Mouse (Mus musculus) lung, postnatal 0 days (tissue): ENCODE measurements around the gene Cacna1f. TPM values are rescaled to one million over a fixed set of nuclear protein-coding genes. Genes with fewer than 3 reads are reported as not detected.

Experiments used
- ATAC-seq: fragments of 200-750 bp; cut with Nextera tagmentation; 2 replicates; pipeline ENCODE4 v1.8.0; 2017; ENCODE audit warnings: moderate library complexity
- DNase-seq: peaks from one replicate; pipeline ENCODE4 v3.0.0-alpha.2; 2016; ENCODE audit warnings: low spot score
- H3K27ac ChIP-seq: fragments of 300-500 bp; sonication (generic); 2 replicates; pipeline ENCODE4 v1.5.1; 2014; ENCODE audit warnings: antibody characterized with exemption, mild to moderate bottlenecking, low read length, mixed read lengths
- H3K27me3 ChIP-seq: fragments of 300-500 bp; sonication (generic); replicated peaks from 2 replicates; pipeline ENCODE4 v1.6.1; 2014; ENCODE audit warnings: low read length, mixed read lengths; ENCODE audit not compliant: insufficient read depth
- H3K36me3 ChIP-seq: fragments of 300-500 bp; sonication (generic); 2 replicates; pipeline ENCODE4 v1.6.1; 2014; ENCODE audit warnings: low read length, mixed read lengths; ENCODE audit not compliant: insufficient read depth
- H3K4me1 ChIP-seq: fragments of 300-500 bp; sonication (generic); 2 replicates; pipeline ENCODE4 v1.6.1; 2014; ENCODE audit warnings: antibody characterized with exemption, low read depth, low read length, mixed read lengths; ENCODE audit not compliant: insufficient read depth
- H3K4me2 ChIP-seq: fragments of 300-500 bp; sonication (generic); replicated peaks from 2 replicates; pipeline ENCODE4 v1.6.1; 2014; ENCODE audit warnings: low read depth, mild to moderate bottlenecking, low read length, moderate library complexity, mixed read lengths
- H3K4me3 ChIP-seq: fragments of 300-500 bp; sonication (generic); 2 replicates; pipeline ENCODE4 v1.5.1; 2014; ENCODE audit warnings: low read depth, low read length
- H3K9ac ChIP-seq: fragments of 300-500 bp; sonication (generic); replicated peaks from 2 replicates; pipeline ENCODE4 v1.6.1; 2014; ENCODE audit warnings: low read depth, mild to moderate bottlenecking
- H3K9me3 ChIP-seq: fragments of 300-500 bp; sonication (generic); 2 replicates; pipeline ENCODE4 v1.6.1; 2016; ENCODE audit warnings: low read length, mixed read lengths
- CTCF ChIP-seq: IDR thresholded peaks from 2 replicates; pipeline ENCODE4 v1.5.1; 2016; ENCODE audit warnings: antibody characterized with exemption, mild to moderate bottlenecking
- EP300 ChIP-seq: IDR thresholded peaks from 2 replicates; pipeline ENCODE4 v1.6.1; 2016; ENCODE audit warnings: antibody characterized with exemption, mild to moderate bottlenecking, control low read depth
- WGBS: fragments of 180-500 bp; shearing (Covaris S2); extraction: QIAGEN DNeasy Blood & Tissue Kit; methylation state at CpG from one replicate; pipeline ENCODE4 v1.1.7; 2014; 5-methylcytosine and 5-hydroxymethylcytosine counted together
- polyA plus RNA-seq: library from polyadenylated mRNA; unstranded; fragments of >200 nt; fragmentation: Nextera tagmentation; extraction: Ambion mirVana; gene quantifications from 2 replicates; pipeline ENCODE4 v1.2.1, GENCODE M21; 2015

The Cacna1f gene
- polyA plus RNA-seq, 1 experiment from 2014 or later, result 0.04 TPM

DNA sequence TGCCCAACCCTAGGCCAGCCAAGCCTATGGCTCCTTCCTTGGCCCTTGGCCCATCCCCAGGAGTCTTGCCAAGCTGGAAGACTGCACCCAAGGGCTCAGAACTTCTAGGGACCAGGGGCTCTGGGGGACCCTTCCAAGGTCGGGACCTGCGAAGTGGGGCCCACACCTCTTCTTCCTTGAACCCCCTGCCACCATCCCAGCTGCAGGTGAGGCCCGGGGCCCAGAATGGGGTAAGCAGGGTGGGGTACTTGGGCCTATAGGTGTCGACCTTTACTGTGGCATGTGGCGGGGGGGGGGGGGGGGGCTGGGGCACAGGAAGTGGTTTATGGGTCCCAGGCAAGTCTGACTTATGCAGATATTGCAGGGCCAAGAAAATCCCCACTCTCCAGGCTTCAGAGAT, 20.5 kb upstream of the Cacna1f start:
- no peaks in the 10 kb centered on the region for H3K4me1 ChIP-seq
- no peaks in the 10 kb centered on the region for H3K36me3 ChIP-seq
- ATAC-seq (no peak), DNase-seq (no peak)
- WGBS, result 96% methylated on average over 4 of the region's 5 CpGs
- no peak overlapping the region for H3K4me2 ChIP-seq
- H3K9me3 ChIP-seq, result no peaks in the 10 kb centered on the region
- no peak for TF ChIP-seq CTCF
- TF ChIP-seq EP300, result no peak
- no peak overlapping the region for H3K27ac ChIP-seq
- no peak overlapping the region for H3K9ac ChIP-seq
- no peak overlapping the region for H3K4me3 ChIP-seq
- H3K27me3 ChIP-seq, result no peaks in the 10 kb centered on the region

DNA sequence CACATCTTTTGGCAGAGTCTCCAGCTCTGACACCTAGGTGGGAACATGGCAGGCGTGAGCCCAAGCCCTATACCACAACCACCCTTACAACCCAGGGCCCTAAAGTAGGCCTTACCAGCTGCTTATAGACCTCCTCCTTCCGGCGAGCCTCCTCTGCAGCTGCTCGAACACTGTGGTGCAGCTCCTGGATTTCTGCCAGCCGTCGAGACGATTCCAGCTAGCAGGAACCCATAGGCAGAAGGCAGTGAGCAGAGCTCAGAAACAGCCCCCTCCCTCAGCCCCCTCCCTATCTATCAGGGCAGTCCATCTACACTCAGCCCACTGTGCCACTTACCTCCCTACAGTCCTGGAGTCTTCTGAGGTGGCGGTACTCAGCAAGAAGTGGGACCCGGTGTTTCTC, 11.5 kb upstream of the Cacna1f start:
- Histone ChIP-seq H3K4me1 (no peaks in the 10 kb centered on the region), H3K27ac (no peak overlapping the region), H3K27me3 (no peaks in the 10 kb centered on the region), H3K4me3 (no peak overlapping the region), H3K4me2 (no peak overlapping the region), H3K9me3 (no peaks in the 10 kb centered on the region), H3K36me3 (no peaks in the 10 kb centered on the region), H3K9ac (no peak overlapping the region)
- no peak for DNase-seq
- 70% methylated on average over 9 of the region's 9 CpGs for WGBS
- TF ChIP-seq EP300 (no peak), CTCF (no peak)
- no peak for ATAC-seq

DNA sequence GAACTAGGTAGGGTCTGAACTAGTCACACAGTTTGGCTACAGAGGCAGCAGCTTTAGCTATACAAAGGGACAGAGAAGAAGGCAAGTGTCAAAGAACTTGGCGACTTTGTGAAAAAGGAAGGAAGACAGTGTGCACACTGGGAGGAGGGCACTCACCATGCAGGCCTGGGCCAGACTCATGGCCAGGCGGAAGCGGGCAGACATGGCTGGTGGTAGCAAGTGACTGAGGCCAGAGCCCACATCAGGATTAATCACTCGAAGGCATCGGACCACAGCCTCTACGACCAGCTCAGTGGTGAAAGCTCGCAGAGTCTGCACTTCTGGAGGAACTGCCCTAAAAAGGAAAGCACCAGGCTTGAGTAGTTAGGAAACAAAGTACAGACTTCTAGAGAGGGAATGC, 2.9 kb upstream of the Cacna1f start:
- no peak overlapping the region for H3K4me3 ChIP-seq
- 85% methylated on average over 7 of the region's 7 CpGs for WGBS
- H3K4me2 ChIP-seq, result no peak overlapping the region
- H3K9me3 ChIP-seq, result no peaks in the 10 kb centered on the region
- ATAC-seq (no peak), DNase-seq (no peak)
- H3K4me1 ChIP-seq, result no peaks in the 10 kb centered on the region
- no peaks in the 10 kb centered on the region for H3K27me3 ChIP-seq
- H3K9ac ChIP-seq, result no peak overlapping the region
- TF ChIP-seq EP300 (no peak), CTCF (no peak)
- no peak overlapping the region for H3K27ac ChIP-seq
- no peaks in the 10 kb centered on the region for H3K36me3 ChIP-seq

DNA sequence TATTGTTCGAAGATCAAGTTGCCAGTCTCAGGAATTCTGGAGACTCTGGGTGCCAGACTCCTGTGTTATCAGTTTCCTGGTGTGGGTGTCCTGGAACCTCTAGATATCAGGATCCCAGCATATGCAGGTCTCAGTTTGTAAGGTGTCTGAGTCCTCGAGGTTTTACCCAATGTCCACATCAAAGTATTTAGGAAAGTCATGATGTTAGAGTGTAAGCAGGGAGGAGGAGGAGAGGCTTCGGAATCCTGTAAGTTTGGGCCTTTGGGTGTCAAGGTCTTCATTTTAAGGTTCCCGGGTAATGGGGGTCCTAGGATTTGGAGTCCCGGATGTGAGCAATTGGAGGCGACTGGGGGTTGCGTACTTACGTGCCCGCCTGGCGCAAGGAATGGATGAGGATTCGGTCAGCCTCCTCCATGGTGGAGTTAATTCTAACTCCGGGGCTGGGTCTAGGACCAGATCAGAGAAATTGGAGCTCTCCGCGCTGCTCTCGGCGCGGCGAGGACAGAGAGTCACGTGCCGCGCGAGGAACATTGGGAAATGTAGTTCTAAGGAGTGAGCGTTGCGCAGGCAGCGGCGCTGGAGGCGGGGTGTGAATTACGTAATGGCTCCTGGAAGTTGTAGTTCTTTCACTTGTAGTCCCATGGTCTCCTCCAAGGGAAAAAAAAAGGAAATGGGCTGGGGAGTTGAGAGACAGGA, 1.9 kb upstream of the Cacna1f start, which contains the start of gene Ccdc22:
Ccdc22 (minus strand) TSS at position 639 of the 696 bp plus-strand sequence.
- TF ChIP-seq EP300, result no peak
- TF ChIP-seq CTCF, result no peak
- Histone ChIP-seq H3K4me1 (no peaks in the 10 kb centered on the region), H3K27ac (no peak within 1 kb of the TSS), H3K4me2 (peak within 1 kb of the TSS; percentile 53), H3K36me3 (no peaks in the 10 kb centered on the region), H3K4me3 (peak within 1 kb of the TSS; percentile 41), H3K27me3 (no peaks in the 10 kb centered on the region), H3K9me3 (no peaks in the 10 kb centered on the region), H3K9ac (no peak within 1 kb of the TSS; the same call in 1 of the 2 replicates)
- peak; percentile 93 for DNase-seq
- WGBS, result 17% methylated on average over 28 of the region's 28 CpGs
- peak; percentile 99 for ATAC-seq

DNA sequence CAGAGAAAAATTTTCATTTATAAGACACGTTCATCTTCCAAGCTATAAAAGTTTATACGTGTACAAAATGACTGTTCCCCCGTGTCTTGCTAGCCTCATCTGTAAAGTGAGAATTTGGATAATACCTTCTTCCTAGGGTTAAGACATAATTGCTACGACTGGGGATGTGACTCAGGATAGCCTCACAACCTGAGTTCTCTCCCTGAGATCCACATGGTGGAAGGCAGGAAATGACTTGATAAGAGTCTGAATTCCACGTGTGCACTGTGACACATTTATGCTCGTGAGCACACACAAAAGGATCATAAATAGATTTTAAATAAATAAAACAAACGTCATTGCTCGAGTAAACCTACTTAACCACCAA, 1.3 kb upstream of the Cacna1f start:
- H3K36me3 ChIP-seq, result no peaks in the 10 kb centered on the region
- H3K27me3 ChIP-seq, result no peaks in the 10 kb centered on the region
- 0 out of 2 replicates have a peak overlapping the region, but pooled peaks have one; percentile 41 for H3K4me3 ChIP-seq
- TF ChIP-seq CTCF (no peak), EP300 (no peak)
- H3K4me2 ChIP-seq, result no peak overlapping the region
- H3K9ac ChIP-seq, result no peak overlapping the region
- no peak for DNase-seq
- no peak overlapping the region for H3K27ac ChIP-seq
- WGBS, result 29% methylated on average over 8 of the region's 8 CpGs
- no peaks in the 10 kb centered on the region for H3K4me1 ChIP-seq
- no peaks in the 10 kb centered on the region for H3K9me3 ChIP-seq
- 0 out of 2 replicates have a peak, but pooled peaks have one; percentile 4 for ATAC-seq

DNA sequence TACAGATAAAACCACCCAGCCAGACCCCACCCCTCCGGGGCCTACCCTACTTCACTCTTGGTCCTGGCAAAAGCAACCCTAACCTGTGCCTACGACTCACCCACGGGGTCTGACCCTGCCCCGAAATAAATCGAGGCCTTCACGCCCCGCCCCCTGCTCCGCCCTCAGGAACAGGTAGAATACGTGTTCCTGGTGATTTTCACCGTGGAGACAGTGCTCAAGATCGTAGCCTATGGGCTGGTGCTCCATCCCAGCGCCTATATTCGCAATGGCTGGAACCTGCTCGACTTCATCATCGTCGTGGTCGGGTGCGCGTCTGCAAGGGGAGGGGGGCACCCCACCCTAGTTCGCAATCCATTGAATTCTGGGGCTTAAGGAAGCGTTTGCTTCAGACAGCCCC, 3.2 kb downstream of the Cacna1f start:
- Histone ChIP-seq H3K27me3 (no peaks in the 10 kb centered on the region), H3K27ac (no peak overlapping the region), H3K4me2 (peak overlapping the region; percentile 49; the same call in 1 of the 2 replicates), H3K9ac (no peak overlapping the region), H3K36me3 (no peaks in the 10 kb centered on the region), H3K4me1 (no peaks in the 10 kb centered on the region), H3K9me3 (no peaks in the 10 kb centered on the region), H3K4me3 (peak overlapping the region; percentile 25; the same call in 1 of the 2 replicates)
- ATAC-seq, result no peak
- DNase-seq, result no peak
- 15% methylated on average over 21 of the region's 21 CpGs for WGBS
- TF ChIP-seq EP300, result no peak
